Mouse (Mus musculus) spleen, adult 2 months (tissue): ENCODE results near the gene Arf6. TPM values are rescaled to one million over a fixed set of nuclear protein-coding genes. Genes with fewer than 3 reads are reported as not detected.
A peak's percentile ranks its signal among the peaks of the same experiment; 100 is the strongest.

Experiments used
- DNase-seq, 2 experiments: peaks; one replicate each; pipeline versions ENCODE4 v3.0.0 to v3.0.0-alpha.2; 2012 to 2021; ENCODE audit warnings: low spot score in 2 of 2, low read depth in 1 of 2
- H3K27ac ChIP-seq: fragments of 200-500 bp; 2 replicates; pipeline ENCODE4 v1.5.1; 2012; ENCODE audit warnings: low read length, inconsistent platforms; ENCODE audit not compliant: insufficient read depth
- H3K27me3 ChIP-seq: fragments of 200-500 bp; 2 replicates; pipeline ENCODE4 v1.6.1; 2012; ENCODE audit warnings: mild to moderate bottlenecking, moderate library complexity, low read length, inconsistent platforms; ENCODE audit not compliant: control insufficient read depth, insufficient read depth
- H3K36me3 ChIP-seq: fragments of 200-500 bp; 2 replicates; pipeline ENCODE4 v1.6.1; 2012; ENCODE audit warnings: mild to moderate bottlenecking, low read length, inconsistent platforms; ENCODE audit not compliant: control insufficient read depth, insufficient read depth
- H3K4me1 ChIP-seq: fragments of 200-500 bp; 2 replicates; pipeline ENCODE4 v1.6.1; 2011; ENCODE audit warnings: inconsistent platforms; ENCODE audit not compliant: control insufficient read depth, insufficient read depth, insufficient read length
- H3K4me3 ChIP-seq: fragments of 200-500 bp; 2 replicates; pipeline ENCODE4 v1.5.1; 2011; ENCODE audit warnings: mild to moderate bottlenecking, inconsistent platforms; ENCODE audit not compliant: insufficient read depth, insufficient read length; ENCODE audit errors: extremely low read depth
- CTCF ChIP-seq: fragments of 200-500 bp; IDR thresholded peaks from 2 replicates; pipeline ENCODE4 v1.5.1; 2011; ENCODE audit warnings: mild to moderate bottlenecking, inconsistent platforms; ENCODE audit not compliant: insufficient read depth, insufficient read length, insufficient replicate concordance; ENCODE audit errors: extremely low read depth
- POLR2A ChIP-seq: fragments of 200-500 bp; IDR thresholded peaks from 2 replicates; pipeline ENCODE4 v1.6.1; 2011; ENCODE audit warnings: low read depth, low read length, inconsistent platforms
- WGBS: fragments of 180-500 bp; shearing (Covaris S2); methylation state at CpG from one replicate; pipeline ENCODE4 v1.1.7; 2018; 5-methylcytosine and 5-hydroxymethylcytosine counted together
- polyA plus RNA-seq: library from polyadenylated mRNA; depleted of rRNA; stranded (reverse); fragments of >200 nt; gene quantifications from 2 replicates; pipeline ENCODE4 v1.2.3, GENCODE M21; 2012

The Arf6 gene
- polyA plus RNA-seq, 1 experiment, result 182 TPM

GRCm38 (mm10) chr12:69363899-69364762, 7.8 kb upstream of the Arf6 start:
- TF ChIP-seq CTCF, result no peak
- TF ChIP-seq POLR2A, result peak; percentile 56; the same call in 1 of the 2 replicates
- DNase-seq, result peak in 1 of 2 experiments; percentile 83
- no peaks in the 10 kb centered on the region for H3K27me3 ChIP-seq
- H3K27ac ChIP-seq, result peak overlapping the region; percentile 79
- no peaks in the 10 kb centered on the region for H3K36me3 ChIP-seq
- WGBS, result 5% methylated on average over 32 of the region's 32 CpGs
- H3K4me1 ChIP-seq, result peaks cover 3% of the 10 kb centered on the region; the same call in 1 of the 2 replicates
- peak overlapping the region; percentile 79 for H3K4me3 ChIP-seq

GRCm38 (mm10) chr12:69365757-69366156, 6.2 kb upstream of the Arf6 start:
- no peaks in the 10 kb centered on the region for H3K27me3 ChIP-seq
- no peak for TF ChIP-seq POLR2A
- no peak for TF ChIP-seq CTCF
- H3K27ac ChIP-seq, result no peak overlapping the region
- no peak for DNase-seq
- 75% methylated on average over 7 of the region's 7 CpGs for WGBS
- no peak overlapping the region for H3K4me3 ChIP-seq
- peaks cover 3% of the 10 kb centered on the region; the same call in 1 of the 2 replicates for H3K4me1 ChIP-seq
- H3K36me3 ChIP-seq, result no peaks in the 10 kb centered on the region

- Histone ChIP-seq H3K36me3 (no peaks in the 10 kb centered on the region), H3K4me1 (peaks cover 3% of the 10 kb centered on the region; the same call in 1 of the 2 replicates), H3K27ac (no peak overlapping the region), H3K4me3 (no peak overlapping the region), H3K27me3 (no peaks in the 10 kb centered on the region)
- TF ChIP-seq CTCF (no peak), POLR2A (no peak)
- peak in 1 of 2 experiments; percentile 21 for DNase-seq
These were observed 5.5 kb upstream of the Arf6 start for GRCm38 (mm10) chr12:69366424-69366823.

GRCm38 (mm10) chr12:69367557-69367956, 4.4 kb upstream of the Arf6 start:
- Histone ChIP-seq H3K4me3 (no peak overlapping the region), H3K4me1 (peaks cover under 1% of the 10 kb centered on the region; the same call in 1 of the 2 replicates), H3K36me3 (no peaks in the 10 kb centered on the region), H3K27me3 (no peaks in the 10 kb centered on the region), H3K27ac (no peak overlapping the region)
- WGBS, result 64% methylated on average over 2 of the region's 2 CpGs
- DNase-seq, result no peak
- TF ChIP-seq CTCF (no peak), POLR2A (no peak)

GRCm38 (mm10) chr12:69370936-69371335, 1.0 kb upstream of the Arf6 start:
- Histone ChIP-seq H3K4me3 (peak overlapping the region; percentile 69; the same call in 1 of the 2 replicates), H3K36me3 (peaks cover 9% of the 10 kb centered on the region), H3K4me1 (peaks cover under 1% of the 10 kb centered on the region; the same call in 1 of the 2 replicates), H3K27ac (peak overlapping the region; percentile 94), H3K27me3 (no peaks in the 10 kb centered on the region)
- TF ChIP-seq POLR2A (no peak), CTCF (no peak)
- WGBS, result 9% methylated on average over 7 of the region's 7 CpGs
- no peak for DNase-seq

- Histone ChIP-seq H3K36me3 (peaks cover 9% of the 10 kb centered on the region), H3K27me3 (no peaks in the 10 kb centered on the region), H3K4me1 (peaks cover 2% of the 10 kb centered on the region; the same call in 1 of the 2 replicates), H3K4me3 (peak overlapping the region; percentile 69), H3K27ac (peak overlapping the region; percentile 94)
- TF ChIP-seq POLR2A (no peak), CTCF (peak; percentile 72; the same call in 1 of the 2 replicates)
- WGBS, result under 1% methylated on average over 23 of the region's 24 CpGs
- DNase-seq, result peak; percentile 76 to 81
These were observed 513 bp upstream of the Arf6 start for GRCm38 (mm10) chr12:69371421-69371853.

GRCm38 (mm10) chr12:69372731-69373331, 881 bp downstream of the Arf6 start:
- H3K36me3 ChIP-seq, result peaks cover 9% of the 10 kb centered on the region
- no peak for TF ChIP-seq CTCF
- TF ChIP-seq POLR2A, result no peak
- H3K4me3 ChIP-seq, result peak overlapping the region; percentile 91
- DNase-seq, result peak in 1 of 2 experiments; percentile 12
- WGBS, result under 1% methylated on average over 42 of the region's 42 CpGs
- no peaks in the 10 kb centered on the region for H3K27me3 ChIP-seq
- peaks cover 2% of the 10 kb centered on the region; the same call in 1 of the 2 replicates for H3K4me1 ChIP-seq
- peak overlapping the region; percentile 99 for H3K27ac ChIP-seq
